Mouse (Mus musculus) bone marrow, adult 2 months (tissue): ENCODE measurements around the gene Guk1. TPM values are rescaled to one million over a fixed set of nuclear protein-coding genes. Genes with fewer than 3 reads are reported as not detected.

Source experiments
- H3K27ac ChIP-seq: fragments of 200-500 bp; 2 replicates; pipeline ENCODE4 v1.5.1; 2012; ENCODE audit warnings: low read depth, mild to moderate bottlenecking, control low read depth, inconsistent platforms, low read length; ENCODE audit not compliant: control insufficient read depth, poor library complexity, insufficient read depth
- H3K4me1 ChIP-seq: fragments of 200-500 bp; 2 replicates; pipeline ENCODE4 v1.6.1; 2011; ENCODE audit warnings: low read length; ENCODE audit not compliant: control insufficient read depth, insufficient read depth
- H3K4me3 ChIP-seq: fragments of 200-500 bp; replicated peaks from 2 replicates; pipeline ENCODE3; 2011; ENCODE audit warnings: mild to moderate bottlenecking, low read depth, low read length, control low read depth; ENCODE audit not compliant: control insufficient read depth
- CTCF ChIP-seq: fragments of 200-500 bp; IDR thresholded peaks from 2 replicates; pipeline ENCODE4 v1.5.1; 2011; ENCODE audit warnings: low read length, control low read depth; ENCODE audit not compliant: control insufficient read depth, insufficient read depth
- POLR2A ChIP-seq: fragments of 200-500 bp; IDR thresholded peaks from 2 replicates; pipeline ENCODE4 v1.6.1; 2011; ENCODE audit warnings: low read depth, mild to moderate bottlenecking, control low read depth, low read length, borderline replicate concordance; ENCODE audit not compliant: control insufficient read depth
- WGBS: fragments of 180-500 bp; shearing (Covaris S2); methylation state at CpG from one replicate; pipeline ENCODE4 v1.1.7; 2018; 5-methylcytosine and 5-hydroxymethylcytosine counted together
- polyA plus RNA-seq: library from polyadenylated mRNA; stranded (reverse); fragments of >200 nt; gene quantifications from 2 replicates; pipeline ENCODE4 v1.2.4, GENCODE M21; 2011; ENCODE audit warnings: low replicate concordance; ENCODE audit not compliant: missing spikeins, insufficient read depth, insufficient read length

Gene Guk1
- polyA plus RNA-seq, 1 experiment, result 40.5 TPM

GRCm38 (mm10) chr11:59142962-59143361 lies 49.0 kb downstream of the Guk1 start:
- Histone ChIP-seq H3K4me1 (no peaks in the 10 kb centered on the region), H3K27ac (no peak overlapping the region), H3K4me3 (no peak overlapping the region)
- 87% methylated on average over 5 of the region's 5 CpGs for WGBS
- TF ChIP-seq CTCF (no peak), POLR2A (no peak)

DNA sequence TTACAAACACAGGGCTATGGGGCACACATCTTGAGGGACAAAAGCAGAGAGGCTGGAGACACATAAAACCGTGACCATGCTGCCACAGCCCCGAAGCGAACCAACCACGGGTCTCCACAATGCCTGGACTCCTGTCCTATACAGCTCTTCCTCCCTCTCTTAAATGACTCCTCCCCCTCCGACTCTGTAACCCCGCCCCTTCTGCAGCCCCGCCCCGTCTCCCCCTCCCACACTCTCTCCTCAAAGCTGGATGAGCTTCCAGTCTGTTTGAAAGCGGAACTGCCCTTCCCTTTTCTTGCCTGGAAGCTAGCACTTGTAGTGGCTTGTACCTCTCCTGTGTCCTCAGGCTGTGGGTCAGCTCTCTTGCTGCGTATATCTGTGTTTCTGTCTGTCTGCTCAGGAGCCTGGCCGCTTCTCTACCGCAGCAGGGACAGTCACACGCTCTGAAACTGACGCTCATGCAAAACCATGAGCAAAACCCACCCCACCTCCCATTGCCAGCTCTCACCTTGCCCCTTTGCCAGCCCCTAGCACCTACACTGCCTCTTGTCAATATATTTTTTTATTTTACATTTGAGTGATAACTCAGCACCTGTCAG lies 50.1 kb downstream of the Guk1 start:
- WGBS, result 5% methylated on average over 14 of the region's 14 CpGs
- no peak for TF ChIP-seq POLR2A
- no peak for TF ChIP-seq CTCF

GRCm38 (mm10) chr11:59138537-59139486 lies 53.2 kb downstream of the Guk1 start:
- Histone ChIP-seq H3K4me1 (no peaks in the 10 kb centered on the region), H3K4me3 (no peak overlapping the region), H3K27ac (no peak overlapping the region)
- 79% methylated on average over 19 of the region's 19 CpGs for WGBS
- TF ChIP-seq POLR2A (no peak), CTCF (no peak)

More for the DNA sequence above, 50.1 kb downstream of the Guk1 start:
- no peaks in the 10 kb centered on the region for H3K4me1 ChIP-seq
- H3K27ac ChIP-seq, result no peak overlapping the region
- no peak overlapping the region for H3K4me3 ChIP-seq

- Histone ChIP-seq H3K4me3 (no peak overlapping the region), H3K27ac (no peak overlapping the region), H3K4me1 (no peaks in the 10 kb centered on the region)
- 78% methylated on average over 12 of the region's 12 CpGs for WGBS
- TF ChIP-seq CTCF (no peak), POLR2A (0 out of 2 replicates have a peak, but pooled peaks have one; percentile 4)
Observed at GRCm38 (mm10) chr11:59136994-59137706, 54.9 kb downstream of the Guk1 start.

DNA sequence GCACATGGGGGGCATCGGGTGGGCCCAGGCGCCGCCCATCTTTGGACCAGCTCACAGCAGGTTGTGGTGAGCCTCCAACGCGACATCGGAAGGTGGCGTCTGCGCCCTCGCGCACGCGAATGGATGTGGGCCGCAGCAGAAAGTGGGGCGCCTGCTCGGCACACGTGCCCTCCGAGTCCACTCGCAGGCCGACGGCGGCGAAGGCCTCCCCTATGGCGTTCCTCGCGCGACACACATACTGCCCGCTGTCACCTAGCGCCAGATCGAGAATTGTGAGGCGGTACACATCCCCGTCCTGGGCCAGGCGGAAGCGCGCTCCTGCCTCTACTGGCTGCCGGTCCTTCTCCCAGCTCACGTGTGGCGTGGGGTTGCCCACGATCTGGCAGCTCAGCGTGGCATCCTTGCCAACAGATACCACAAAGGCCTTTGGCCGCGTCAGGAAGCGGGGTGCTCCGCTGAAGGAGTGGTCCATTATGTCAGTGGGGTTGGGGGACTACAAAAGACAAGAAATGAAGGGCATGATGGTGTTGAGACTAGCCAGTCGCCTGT lies 56.0 kb downstream of the Guk1 start, which contains the start of gene Obscn:
Gene Obscn, minus strand, starts transcription at position 499 of the 549 bp plus-strand sequence.
- H3K4me3 ChIP-seq, result no peak within 1 kb of the TSS
- H3K4me1 ChIP-seq, result no peaks in the 10 kb centered on the region
- no peak within 1 kb of the TSS for H3K27ac ChIP-seq
- TF ChIP-seq CTCF, result no peak
- no peak for TF ChIP-seq POLR2A
- WGBS, result 17% methylated on average over 44 of the region's 44 CpGs

DNA sequence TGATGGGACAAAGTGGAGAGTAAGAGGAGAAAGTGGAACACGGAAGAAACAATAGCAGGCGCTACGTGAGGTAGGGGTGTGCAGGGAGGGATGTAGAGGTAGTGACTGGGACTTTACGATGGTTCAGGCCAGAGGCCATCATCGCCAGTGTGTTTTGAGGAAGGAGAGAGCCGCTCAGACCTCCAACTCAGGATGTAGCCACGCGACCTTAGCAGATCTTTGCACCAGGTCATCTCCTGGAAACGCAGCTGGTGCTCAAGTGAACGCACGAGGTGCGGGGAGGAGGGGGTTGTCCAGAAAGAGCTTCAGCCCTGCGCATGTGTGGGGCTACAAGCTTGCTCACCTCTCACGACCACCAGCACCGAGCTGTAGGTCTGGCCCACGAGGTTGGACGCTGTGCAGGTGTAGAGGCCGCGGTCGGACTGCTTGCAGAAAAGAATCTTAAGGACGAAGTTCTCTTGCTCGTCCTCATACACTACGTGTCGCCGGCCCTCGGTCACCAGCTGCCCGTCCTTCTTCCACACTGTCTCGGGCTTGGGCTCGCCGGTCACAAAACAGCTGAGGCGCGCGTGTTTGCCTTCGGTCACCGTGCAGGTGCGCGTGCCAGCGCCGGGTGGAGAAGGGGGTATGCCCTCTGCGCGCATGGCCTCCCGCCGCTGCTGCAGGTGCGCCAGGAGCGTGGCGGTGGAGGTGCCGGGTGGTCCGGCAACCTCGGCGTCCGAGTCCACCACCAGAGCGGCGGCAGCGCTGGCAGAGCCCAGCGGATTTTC lies 56.8 kb downstream of the Guk1 start:
- no peaks in the 10 kb centered on the region for H3K4me1 ChIP-seq
- WGBS, result 9% methylated on average over 55 of the region's 55 CpGs
- no peak overlapping the region for H3K27ac ChIP-seq
- TF ChIP-seq POLR2A (no peak), CTCF (no peak)
- no peak overlapping the region for H3K4me3 ChIP-seq

DNA sequence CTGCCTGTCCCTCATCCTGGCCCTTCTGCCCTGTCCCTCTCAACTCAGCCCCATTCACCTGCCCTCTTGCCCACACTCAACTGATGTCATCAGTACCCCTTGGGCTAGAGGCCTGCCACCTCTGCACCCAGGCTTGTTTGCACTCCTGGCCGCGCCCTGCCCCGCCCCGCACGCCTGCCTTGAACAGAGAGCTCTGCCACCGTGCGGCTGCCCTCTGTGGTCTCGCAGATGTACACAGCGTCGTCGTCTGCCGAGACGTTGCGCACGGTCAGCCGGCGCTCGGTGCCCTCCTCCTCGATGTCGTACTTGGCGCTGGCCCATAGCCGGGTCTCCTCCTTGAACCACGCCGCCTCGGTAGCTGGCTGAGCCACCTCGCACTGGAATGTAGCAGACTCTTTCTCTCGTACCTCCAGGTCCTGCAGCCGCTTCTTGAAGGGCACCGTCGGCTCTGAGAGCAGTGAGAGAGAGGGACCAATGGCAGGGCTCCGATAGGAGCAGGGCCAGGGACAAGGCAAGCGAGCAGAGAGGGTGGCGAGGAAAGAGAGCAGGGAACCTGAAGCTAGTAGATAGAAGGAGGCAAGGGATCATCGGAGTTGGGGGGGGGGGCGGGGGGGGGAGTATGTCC lies 57.5 kb downstream of the Guk1 start:
- no peak for TF ChIP-seq CTCF
- TF ChIP-seq POLR2A, result no peak
- 7% methylated on average over 35 of the region's 35 CpGs for WGBS
- Histone ChIP-seq H3K27ac (no peak overlapping the region), H3K4me3 (no peak overlapping the region), H3K4me1 (no peaks in the 10 kb centered on the region)

Other genes starting within 250 kb of the Guk1 start
- 18.8 and 22.9 TPM in 2 replicates for gene Hist3h2ba, start 243.3 kb downstream of the Guk1 start, polyA plus RNA-seq
- 22.9 and 25.6 TPM in 2 replicates for gene Hist3h2a, start 237.5 kb downstream of the Guk1 start, polyA plus RNA-seq
- gene Trim17, start 237.5 kb downstream of the Guk1 start, polyA plus RNA-seq, result 0.29 TPM in 1 of 2 replicates, not detected in the other
- 37.2 and 67.8 TPM in 2 replicates for gene Trim11, start 214.1 kb downstream of the Guk1 start, polyA plus RNA-seq
- gene Obscn, start 55.8 kb downstream of the Guk1 start, polyA plus RNA-seq, result 1.3 and 5.0 TPM in 2 replicates
- gene Iba57, start 28.5 kb downstream of the Guk1 start, polyA plus RNA-seq, result 15.9 and 19.4 TPM in 2 replicates
- not detected in 2 replicates for gene Gjc2, start 9.0 kb downstream of the Guk1 start, polyA plus RNA-seq
- gene Mrpl55, start 10.3 kb upstream of the Guk1 start, polyA plus RNA-seq, result 17.6 and 28.0 TPM in 2 replicates
- gene 2310033P09Rik, start 16.1 kb upstream of the Guk1 start, polyA plus RNA-seq, result 19.0 and 32.8 TPM in 2 replicates
- 72.4 and 90.6 TPM in 2 replicates for gene Arf1, start 36.1 kb upstream of the Guk1 start, polyA plus RNA-seq
- gene Wnt3a, start 98.5 kb upstream of the Guk1 start, polyA plus RNA-seq, result not detected in 2 replicates
- gene Wnt9a, start 114.7 kb upstream of the Guk1 start, polyA plus RNA-seq, result 0.49 TPM in 1 of 2 replicates, not detected in the other
- not detected in 2 replicates for gene Prss38, start 183.4 kb upstream of the Guk1 start, polyA plus RNA-seq